In the genomic region with DNA sequence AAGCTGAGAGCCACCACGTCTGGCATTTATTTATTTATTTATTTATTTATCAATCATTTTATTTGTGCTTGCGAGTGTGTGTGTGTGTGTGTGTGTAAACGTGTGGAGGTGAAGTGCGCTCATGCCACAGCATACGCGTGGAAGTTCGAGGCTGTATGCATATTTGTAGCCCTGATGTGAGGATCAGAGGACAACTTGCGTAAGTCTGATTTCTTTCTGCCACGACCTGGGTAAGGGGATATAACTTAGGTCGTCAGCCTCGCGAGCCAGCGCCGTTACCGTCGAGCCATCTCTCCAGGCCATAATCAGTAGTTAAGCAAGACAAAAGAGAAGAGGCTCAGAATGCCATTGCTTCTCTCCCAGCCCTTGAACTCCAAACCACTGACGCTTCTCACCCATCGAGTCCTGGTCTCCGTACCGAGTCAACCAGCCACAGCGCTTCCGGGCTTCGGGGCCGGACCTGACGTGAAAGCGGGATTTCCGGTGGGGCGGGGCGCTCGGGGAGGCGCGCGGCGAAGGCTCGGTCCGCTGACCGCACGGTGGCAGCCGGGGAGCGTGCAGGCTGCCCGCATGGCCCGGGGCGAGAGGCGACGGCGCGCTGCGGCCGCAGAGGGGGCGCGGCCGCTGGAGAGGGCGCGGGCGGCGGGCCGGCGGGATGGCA, we compare ENCODE assay signal across 8 mouse cellular contexts. TPM values are rescaled to one million over a fixed set of nuclear protein-coding genes. Genes with fewer than 3 reads are reported as not detected.
A peak's percentile ranks its signal among the peaks of the same experiment; 100 is the strongest.
DNase-seq lines count a peak whose midpoint lies in the region; ATAC-seq and TF ChIP-seq lines count a peak whose summit lies in the region.

Gene Mogs, plus strand, starts transcription at position 486 of the 661 bp plus-strand sequence.

- H3K4me2 ChIP-seq in hindbrain, postnatal 0 days (ENCODE audit: low read depth, low read length): peak within 1 kb of the TSS; percentile 95

- H3K36me3 ChIP-seq in hindbrain, postnatal 0 days (ENCODE audit: insufficient read depth, low read length): 0 out of 2 replicates have a peak, but pooled peaks cover 9% of the 10 kb centered on the region

- H3K4me1 ChIP-seq in cortical plate, adult 2 months (ENCODE audit: control insufficient read depth, insufficient read depth, low read length): no peaks in the 10 kb centered on the region
- peaks cover 16% of the 10 kb centered on the region for H3K4me1 ChIP-seq in hindbrain, postnatal 0 days (ENCODE audit: insufficient read depth, low read length)

- peak within 1 kb of the TSS; percentile 64 for H3K4me3 ChIP-seq in cortical plate, adult 2 months (ENCODE audit: insufficient read depth, low read length)
- H3K4me3 ChIP-seq in hindbrain, postnatal 0 days (ENCODE audit: low read length): peak within 1 kb of the TSS; percentile 81
- H3K4me3 ChIP-seq in left cerebral cortex, adult 2 months: peak within 1 kb of the TSS; percentile 60

- intact Hi-C loops in left cerebral cortex, adult 2 months (cut with DNase I): loop anchor here (2.0 kb wide), 1 partner anchor 42 kb away; the partner anchor contains the start of genes 1700003E16Rik and Wdr54

- TF ChIP-seq CTCF in cortical plate, adult 2 months (IDR thresholded peaks at IDR 0.05; ENCODE audit: extremely low read depth, insufficient read depth, low read length): no peak
- no peak; the same call in 1 of the 2 replicates for TF ChIP-seq CTCF in hindbrain, postnatal 0 days (IDR thresholded peaks at IDR 0.05; ENCODE audit: low read depth)
- TF ChIP-seq CTCF in left cerebral cortex, adult 2 months (IDR thresholded peaks at IDR 0.05): peak; percentile 50

- peak within 1 kb of the TSS; percentile 84 for H3K9ac ChIP-seq in hindbrain, postnatal 0 days (replicated peaks; ENCODE audit: low read length)

- WGBS in hindbrain, postnatal 0 days: 2% methylated on average over 58 of the region's 58 CpGs

- H3K27me3 ChIP-seq in hindbrain, postnatal 0 days (ENCODE audit: insufficient read depth, low read length): no peaks in the 10 kb centered on the region

- H3K27ac ChIP-seq in cortical plate, adult 2 months (ENCODE audit: insufficient read depth, low read length): peak within 1 kb of the TSS; percentile 19; the same call in 1 of the 2 replicates
- peak within 1 kb of the TSS; percentile 78 for H3K27ac ChIP-seq in hindbrain, postnatal 0 days
- H3K27ac ChIP-seq in left cerebral cortex, adult 2 months: peak within 1 kb of the TSS; percentile 92

- no peaks in the 10 kb centered on the region for H3K9me3 ChIP-seq in hindbrain, postnatal 0 days (ENCODE audit: low read length)

- peak; percentile 95 for TF ChIP-seq POLR2A in cortical plate, adult 2 months (IDR thresholded peaks at IDR 0.05; ENCODE audit: extremely low read depth, insufficient read depth, low read length)

- peak; percentile 89 for ATAC-seq in activated CD4-positive, CD25-positive, alpha-beta regulatory T cell, adult 4 months
- ATAC-seq in hindbrain, postnatal 0 days: peak; percentile 89
- peak; percentile 98 for ATAC-seq in megakaryocyte, adult 5-6 weeks (ENCODE audit: poor library complexity, severe bottlenecking)

- peak; percentile 87 for DNase-seq in gastrocnemius, adult 8-10 months (ENCODE audit: low spot score in 2 of 2)
- DNase-seq in hindbrain, postnatal 0 days (ENCODE audit: low spot score): peak; percentile 95
- peak; percentile 91 to 95 for DNase-seq in left cerebral cortex, adult 2 months (ENCODE audit: extremely low spot score in 1 of 2, low spot score in 2 of 2)
- peak; percentile 94 for DNase-seq in right cerebral cortex, adult 18-20 months
- peak; percentile 80 for DNase-seq in urinary bladder, postnatal 10 days (ENCODE audit: low spot score)

RNA-seq across cellular contexts. Expression of gene Mogs, which starts in this region (rescaled TPM):
- polyA plus RNA-seq in activated CD4-positive, CD25-positive, alpha-beta regulatory T cell, adult 4 months (2017; shearing (Covaris generic)): 10 to 100 TPM in 1 of 2 experiments, 1 to 10 TPM in 1; 8.7 to 12.5 TPM
- polyA plus RNA-seq in cortical plate, adult 2 months (2012; rRNA removed): 31.4 and 32.6 TPM in 2 replicates
- 1 to 10 TPM; 5.3 to 5.9 (median 5.5) TPM for total RNA-seq in gastrocnemius, adult 8-10 months (2022)
- total RNA-seq in hindbrain, postnatal 0 days (2014; rRNA removed): 44.9 and 48.5 TPM in 2 replicates
- 20.5 and 21.1 TPM in 2 replicates for polyA plus RNA-seq in hindbrain, postnatal 0 days (2015; fragmentation: Nextera tagmentation; extraction: Ambion mirVana)
- 10 to 100 TPM; 28.6 to 29.5 TPM for total RNA-seq in left cerebral cortex, adult 2 months (2021)
- 17.5 and 21.6 TPM in 2 replicates for total RNA-seq in megakaryocyte, adult 5-6 weeks (2015)
- 33.4 and 38.7 TPM in 2 replicates for total RNA-seq in megakaryocyte, adult 5-6 weeks (2017)

Comparison
In these comparisons a context has a peak if more than half of its experiments do, and no peak if none do; other contexts are left out.
1. Peak in every context shown above with its lines: DNase-seq, ATAC-seq, H3K4me3 ChIP-seq and H3K27ac ChIP-seq.
2. H3K27ac ChIP-seq: peak in every context shown above with its lines; median percentile 92 in left cerebral cortex, adult 2 months; 78 in hindbrain, postnatal 0 days; 19 in cortical plate, adult 2 months.